Mouse (Mus musculus) heart, postnatal 0 days (tissue): ENCODE measurements around the gene Cuta.

Experiments used
- CTCF ChIP-seq: IDR thresholded peaks from 2 replicates; pipeline ENCODE4 v1.5.1; 2016; ENCODE audit warnings: antibody characterized with exemption, control low read depth, low read depth
- EP300 ChIP-seq: IDR thresholded peaks from 2 replicates; pipeline ENCODE4 v1.6.1; 2016; ENCODE audit warnings: antibody characterized with exemption, low read depth

- TF ChIP-seq CTCF (no peak), EP300 (no peak)
Observed at GRCm38 (mm10) chr17:26985503-26986179, 46.3 kb upstream of the Cuta start.
